ENCODE assay signal across 8 mouse cellular contexts in genomic region chr4:155601997-155602456, GRCm38 (mm10). TPM values are rescaled to one million over a fixed set of nuclear protein-coding genes. Genes with fewer than 3 reads are reported as not detected.
A peak's percentile ranks its signal among the peaks of the same experiment; 100 is the strongest.
DNase-seq lines count a peak whose midpoint lies in the region; ATAC-seq lines count a peak whose summit lies in the region.

No protein-coding gene starts in this region.

- no peaks in the 10 kb centered on the region for H3K27me3 ChIP-seq in kidney, embryonic 16.5 days (ENCODE audit: insufficient read depth, low read length)
- H3K27me3 ChIP-seq in hindbrain, embryonic 15.5 days = no peaks in the 10 kb centered on the region
- H3K27me3 ChIP-seq in midbrain, embryonic 16.5 days (ENCODE audit: control insufficient read depth, insufficient read depth, low read depth, low read length) = no peaks in the 10 kb centered on the region

- no peak for DNase-seq in kidney, adult 11 months
- peak; percentile 37 for DNase-seq in brain, adult 2 months (ENCODE audit: low read depth, low spot score)
- no peak for DNase-seq in retina, postnatal 1 day
- DNase-seq in urinary bladder, postnatal 25 days (ENCODE audit: low spot score) = no peak
- no peak for DNase-seq in embryo, embryonic 10 days (ENCODE audit: low spot score)

- peak overlapping the region; percentile 95 for H3K4me2 ChIP-seq in kidney, embryonic 16.5 days (replicated peaks; ENCODE audit: low read depth, low read length)
- H3K4me2 ChIP-seq in hindbrain, embryonic 15.5 days = peak overlapping the region; percentile 74
- peak overlapping the region; percentile 90 for H3K4me2 ChIP-seq in midbrain, embryonic 16.5 days (ENCODE audit: low read length)

- peaks cover 12% of the 10 kb centered on the region for H3K4me1 ChIP-seq in kidney, embryonic 16.5 days (ENCODE audit: insufficient read depth, low read length)
- peaks cover 21% of the 10 kb centered on the region for H3K4me1 ChIP-seq in hindbrain, embryonic 15.5 days (replicated peaks)
- peaks cover 14% of the 10 kb centered on the region for H3K4me1 ChIP-seq in midbrain, embryonic 16.5 days (ENCODE audit: control insufficient read depth, insufficient read depth, low read length)

- H3K9ac ChIP-seq in kidney, embryonic 16.5 days (replicated peaks; ENCODE audit: low read length) = peak overlapping the region; percentile 94
- H3K9ac ChIP-seq in hindbrain, embryonic 15.5 days = peak overlapping the region; percentile 86
- H3K9ac ChIP-seq in midbrain, embryonic 16.5 days (ENCODE audit: low read depth, low read length) = peak overlapping the region; percentile 99

- H3K27ac ChIP-seq in kidney, embryonic 16.5 days (ENCODE audit: low read length) = peak overlapping the region; percentile 99
- peak overlapping the region; percentile 99 for H3K27ac ChIP-seq in hindbrain, embryonic 15.5 days (replicated peaks)
- H3K27ac ChIP-seq in midbrain, embryonic 16.5 days (ENCODE audit: low read length) = peak overlapping the region; percentile 100

- H3K9me3 ChIP-seq in kidney, embryonic 16.5 days (ENCODE audit: low read length) = no peaks in the 10 kb centered on the region
- no peaks in the 10 kb centered on the region for H3K9me3 ChIP-seq in hindbrain, embryonic 15.5 days
- no peaks in the 10 kb centered on the region for H3K9me3 ChIP-seq in midbrain, embryonic 16.5 days (replicated peaks; ENCODE audit: control insufficient read depth, low read length, poor library complexity, severe bottlenecking)

- ATAC-seq in kidney, embryonic 16.5 days (ENCODE audit: low FRiP score, low TSS enrichment) = peak; percentile 60; the same call in 1 of the 2 replicates
- ATAC-seq in hindbrain, embryonic 15.5 days (ENCODE audit: low FRiP score, low read depth) = no peak; the same call in 1 of the 2 replicates
- ATAC-seq in midbrain, embryonic 16.5 days = no peak

- peaks cover 2% of the 10 kb centered on the region; the same call in 1 of the 2 replicates for H3K36me3 ChIP-seq in kidney, embryonic 16.5 days (ENCODE audit: insufficient read depth, low read length)
- H3K36me3 ChIP-seq in hindbrain, embryonic 15.5 days = no peaks in the 10 kb centered on the region
- H3K36me3 ChIP-seq in midbrain, embryonic 16.5 days (ENCODE audit: control insufficient read depth, insufficient read depth, low read length) = no peaks in the 10 kb centered on the region; the same call in 1 of the 2 replicates

- 1% methylated on average over 31 of the region's 31 CpGs for WGBS in kidney, embryonic 16.5 days
- 2% methylated on average over 31 of the region's 31 CpGs for WGBS in hindbrain, embryonic 15.5 days
- WGBS in midbrain, embryonic 16.5 days = under 1% methylated on average over 23 of the region's 31 CpGs

- H3K4me3 ChIP-seq in kidney, embryonic 16.5 days (ENCODE audit: low read length) = peak overlapping the region; percentile 69
- H3K4me3 ChIP-seq in hindbrain, embryonic 15.5 days = peak overlapping the region; percentile 68
- peak overlapping the region; percentile 98 for H3K4me3 ChIP-seq in midbrain, embryonic 16.5 days (ENCODE audit: low read depth, low read length)

RNA-seq across cellular contexts. Expression of gene Slc35e2, which starts 0.8 kb away (rescaled TPM):
- 7.8 and 10.1 TPM in 2 replicates for polyA plus RNA-seq in kidney, embryonic 16.5 days (2015; fragmentation: Nextera tagmentation; extraction: Ambion mirVana)
- polyA plus RNA-seq in hindbrain, embryonic 15.5 days (2015; fragmentation: Nextera tagmentation; extraction: Ambion mirVana) = 14.6 and 16.3 TPM in 2 replicates
- 14.7 and 15.5 TPM in 2 replicates for polyA plus RNA-seq in midbrain, embryonic 16.5 days (2015; fragmentation: Nextera tagmentation; extraction: Ambion mirVana)

RNA-seq across cellular contexts. Expression of gene Cdk11b, which starts 22.6 kb away (rescaled TPM):
- 56.6 and 65.6 TPM in 2 replicates for polyA plus RNA-seq in kidney, embryonic 16.5 days (2015; fragmentation: Nextera tagmentation; extraction: Ambion mirVana)
- 49.3 and 53.0 TPM in 2 replicates for polyA plus RNA-seq in hindbrain, embryonic 15.5 days (2015; fragmentation: Nextera tagmentation; extraction: Ambion mirVana)
- 57.2 and 58.9 TPM in 2 replicates for polyA plus RNA-seq in midbrain, embryonic 16.5 days (2015; fragmentation: Nextera tagmentation; extraction: Ambion mirVana)

RNA-seq across cellular contexts. Expression of gene Nadk, which starts 39.8 kb away (rescaled TPM):
- 107 and 110 TPM in 2 replicates for polyA plus RNA-seq in kidney, embryonic 16.5 days (2015; fragmentation: Nextera tagmentation; extraction: Ambion mirVana)
- 80.6 and 85.9 TPM in 2 replicates for polyA plus RNA-seq in hindbrain, embryonic 15.5 days (2015; fragmentation: Nextera tagmentation; extraction: Ambion mirVana)
- polyA plus RNA-seq in midbrain, embryonic 16.5 days (2015; fragmentation: Nextera tagmentation; extraction: Ambion mirVana) = 77.1 and 79.9 TPM in 2 replicates

RNA-seq across cellular contexts. Expression of gene Gm10563, which starts 43.2 kb away (rescaled TPM):
- polyA plus RNA-seq in kidney, embryonic 16.5 days (2015; fragmentation: Nextera tagmentation; extraction: Ambion mirVana) = not detected in 2 replicates
- polyA plus RNA-seq in hindbrain, embryonic 15.5 days (2015; fragmentation: Nextera tagmentation; extraction: Ambion mirVana) = not detected in 2 replicates
- not detected in 2 replicates for polyA plus RNA-seq in midbrain, embryonic 16.5 days (2015; fragmentation: Nextera tagmentation; extraction: Ambion mirVana)

RNA-seq across cellular contexts. Expression of gene Mmp23, which starts 51.2 kb away (rescaled TPM):
- polyA plus RNA-seq in kidney, embryonic 16.5 days (2015; fragmentation: Nextera tagmentation; extraction: Ambion mirVana) = 70.4 and 71.7 TPM in 2 replicates
- polyA plus RNA-seq in hindbrain, embryonic 15.5 days (2015; fragmentation: Nextera tagmentation; extraction: Ambion mirVana) = 4.7 and 6.5 TPM in 2 replicates
- 3.1 and 4.6 TPM in 2 replicates for polyA plus RNA-seq in midbrain, embryonic 16.5 days (2015; fragmentation: Nextera tagmentation; extraction: Ambion mirVana)
